Mouse (Mus musculus): ENCODE data around the gene Bzw1.

Bzw1 gene

GRCm38 (mm10) chr1:58397731-58398130, 5.0 kb downstream of the Bzw1 start:
- no peak for DNase-seq

DNA sequence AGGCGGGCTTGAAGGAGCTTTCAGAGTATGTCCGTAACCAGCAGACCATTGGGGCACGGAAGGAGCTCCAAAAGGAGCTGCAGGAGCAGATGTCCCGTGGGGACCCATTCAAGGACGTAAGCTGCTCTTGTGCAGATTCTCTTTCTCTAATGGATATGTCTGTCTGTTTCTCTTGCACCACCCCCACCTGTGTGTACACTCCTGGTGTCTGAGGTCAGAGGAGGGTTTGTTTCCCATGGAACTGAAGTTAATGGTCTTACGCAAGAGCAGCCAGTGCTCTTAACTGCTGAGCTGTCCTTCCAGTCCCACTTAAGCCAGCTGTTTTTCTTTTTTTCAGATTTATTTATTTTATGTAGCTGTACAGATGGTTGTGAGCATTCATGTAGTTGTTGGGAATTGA, 8.7 kb downstream of the Bzw1 start:
- no peak for DNase-seq

- DNase-seq, result no peak
Observed at GRCm38 (mm10) chr1:58403745-58404144, 11.0 kb downstream of the Bzw1 start.

DNA sequence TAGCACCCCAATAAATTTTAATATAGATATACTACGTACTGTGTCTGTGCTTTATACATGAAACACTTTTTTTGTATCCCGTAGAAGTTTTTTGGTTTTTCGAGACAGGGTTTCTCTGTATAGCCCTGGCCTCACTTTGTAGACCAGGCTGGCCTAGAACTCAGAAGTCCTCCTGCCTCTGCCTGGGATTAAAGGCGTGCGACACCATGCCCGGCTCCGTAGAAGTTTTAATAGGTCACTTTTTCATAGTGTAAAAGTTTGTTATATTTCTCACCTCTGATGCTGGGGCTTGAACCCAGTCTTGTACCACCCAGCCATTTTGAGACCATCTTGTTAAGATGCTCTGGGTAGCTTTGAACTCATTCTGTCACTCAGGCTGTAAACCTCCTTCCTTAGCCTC, 14.6 kb downstream of the Bzw1 start:
- no peak for DNase-seq

DNA sequence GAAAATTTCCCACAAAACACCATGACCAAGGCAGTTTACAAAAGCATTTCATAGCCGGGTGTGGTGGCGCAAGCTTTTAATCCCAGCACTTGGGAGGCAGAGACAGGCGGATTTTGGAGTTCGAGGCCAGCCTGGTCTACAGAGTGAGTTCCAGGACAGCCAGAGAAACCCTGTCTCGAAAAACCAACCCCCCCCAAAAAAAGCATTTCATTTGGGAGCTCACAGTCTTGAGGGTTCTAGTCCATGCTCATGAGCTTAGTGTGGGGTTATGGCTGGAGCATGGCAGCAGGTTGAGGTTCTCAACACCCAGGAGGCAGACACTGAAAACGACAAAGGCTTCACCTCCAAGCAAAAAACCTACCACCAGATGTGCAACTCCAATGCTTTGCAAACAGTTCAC, 15.4 kb downstream of the Bzw1 start:
- no peak for DNase-seq

- DNase-seq, result no peak
Observed at GRCm38 (mm10) chr1:58409553-58410197, 17.0 kb downstream of the Bzw1 start.

- no peak for DNase-seq
Observed at GRCm38 (mm10) chr1:58410198-58410588, 17.5 kb downstream of the Bzw1 start.

DNA sequence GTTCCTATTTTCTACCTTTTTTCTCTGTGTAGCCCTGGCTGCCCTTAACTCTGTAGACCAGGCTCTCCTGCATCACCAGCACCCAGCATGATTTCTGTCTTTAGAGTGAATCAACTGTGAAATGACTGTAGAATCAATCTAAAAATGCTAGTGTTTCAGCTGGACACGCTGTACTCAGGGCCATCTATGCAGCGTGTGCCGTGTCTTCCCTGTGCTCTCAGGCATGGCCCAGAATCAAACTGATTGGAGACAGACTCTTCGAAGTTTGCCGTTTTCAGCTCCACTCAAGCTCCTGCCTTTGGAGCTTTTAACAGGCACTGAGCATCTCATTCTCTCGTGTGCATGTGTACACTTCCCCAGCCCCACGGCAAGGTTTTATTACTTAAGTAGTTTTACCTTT, 18.1 kb downstream of the Bzw1 start:
- no peak for DNase-seq

DNA sequence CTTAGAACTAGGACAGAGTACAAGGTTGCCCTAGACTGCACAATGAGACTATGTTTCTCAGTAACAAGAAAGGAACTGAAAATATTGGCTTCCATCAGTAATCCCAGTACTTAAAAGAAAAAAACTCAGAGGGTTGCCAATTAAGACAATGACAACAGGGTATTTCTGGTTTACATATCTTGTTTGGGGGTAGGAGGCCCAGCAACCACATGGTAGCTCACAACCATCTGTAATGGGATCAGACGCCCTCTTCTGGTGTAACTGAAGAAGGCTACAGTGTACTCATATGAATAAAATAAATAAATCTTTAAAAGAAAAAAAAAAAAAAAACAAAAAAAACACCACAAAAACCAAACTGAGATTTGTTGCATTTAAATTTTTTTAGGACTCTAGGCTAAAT, 22.7 kb downstream of the Bzw1 start:
- no peak for DNase-seq

GRCm38 (mm10) chr1:58416048-58416447, 23.4 kb downstream of the Bzw1 start:
- DNase-seq, result no peak

GRCm38 (mm10) chr1:58420032-58420431, 27.3 kb downstream of the Bzw1 start:
- no peak for DNase-seq

- no peak for DNase-seq
Observed at GRCm38 (mm10) chr1:58420961-58421360, 28.3 kb downstream of the Bzw1 start.

GRCm38 (mm10) chr1:58422879-58423278, 30.2 kb downstream of the Bzw1 start:
- no peak for DNase-seq

GRCm38 (mm10) chr1:58423371-58424248, 30.9 kb downstream of the Bzw1 start, which contains the start of gene Clk1:
TSS of gene Clk1 (minus strand) at chr1:58424066.
- DNase-seq, result peak; percentile 95

DNA sequence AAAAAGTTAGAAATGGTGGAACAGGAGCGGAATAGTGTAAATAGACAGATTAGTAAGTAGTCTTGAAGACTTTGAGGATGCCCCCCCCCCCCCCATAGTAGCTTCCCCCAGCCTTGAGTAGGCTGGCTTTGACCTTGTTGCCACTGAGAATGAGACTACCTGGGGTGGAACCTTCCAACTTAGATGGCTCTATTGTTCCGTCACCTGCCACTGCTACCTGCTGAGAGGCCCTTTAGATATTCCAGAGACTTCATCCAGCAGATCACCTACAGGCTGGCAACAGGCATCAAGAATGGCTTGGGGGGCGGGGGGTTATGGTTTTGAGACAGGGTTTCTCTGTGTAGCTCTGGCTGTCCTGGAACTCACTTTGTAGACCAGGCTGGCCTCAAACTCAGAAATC, 31.9 kb downstream of the Bzw1 start:
- no peak for DNase-seq

GRCm38 (mm10) chr1:58444691-58445090, 52.0 kb downstream of the Bzw1 start:
- no peak for DNase-seq

DNA sequence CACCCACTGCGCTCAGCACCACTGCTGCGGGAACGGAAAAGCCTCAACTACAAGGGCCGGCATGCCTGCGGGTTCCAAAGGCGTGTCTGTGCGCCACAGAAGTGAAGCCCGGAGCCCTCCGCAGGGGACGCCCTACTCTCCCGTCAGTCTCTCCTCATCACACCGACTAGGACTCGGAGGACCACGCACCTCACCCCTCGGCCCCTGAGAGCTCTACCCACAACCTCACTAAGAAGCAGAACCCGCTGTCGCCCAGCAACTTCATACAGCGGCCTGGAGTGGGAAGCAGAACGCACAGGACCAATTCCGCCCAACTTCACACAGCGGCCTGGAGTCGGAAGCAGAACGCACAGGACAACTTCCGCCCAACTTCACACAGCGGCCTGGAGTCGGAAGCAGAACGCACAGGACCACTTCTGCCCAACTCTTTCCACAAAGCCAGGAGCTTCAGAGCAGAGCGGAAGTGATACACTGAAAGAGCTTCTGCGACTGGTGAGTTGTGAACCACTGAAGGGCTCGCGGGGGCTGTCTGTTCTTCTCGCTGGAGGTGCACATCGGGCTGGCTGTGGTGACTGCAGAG, 52.5 kb downstream of the Bzw1 start, which contains the start of the genes Nif3l1 and Ppil3:
Gene Nif3l1, plus strand, starts transcription at position 9 of the 580 bp plus-strand sequence.
Gene Ppil3, minus strand, starts transcription at position 344 of the 580 bp plus-strand sequence.
- DNase-seq, result peak; percentile 91

DNA sequence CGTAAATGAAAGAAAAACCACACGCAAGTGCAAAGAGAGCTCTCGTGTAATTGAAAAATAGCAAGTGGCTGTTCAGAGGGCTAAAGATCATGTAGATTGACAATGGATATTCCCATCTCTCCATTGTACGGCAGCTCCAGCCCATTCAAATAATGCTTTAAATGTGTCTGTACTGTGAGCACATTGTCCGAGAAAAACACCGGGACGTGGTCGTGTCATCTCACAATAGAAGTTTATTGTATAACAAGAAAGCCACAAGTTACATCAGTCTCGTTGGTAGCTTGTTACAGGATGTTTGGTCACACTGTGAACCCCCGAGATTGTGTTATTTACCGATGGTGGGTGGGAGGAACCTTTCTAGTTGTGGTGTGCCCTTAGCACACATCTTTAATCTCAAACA, 53.2 kb downstream of the Bzw1 start:
- no peak for DNase-seq

DNA sequence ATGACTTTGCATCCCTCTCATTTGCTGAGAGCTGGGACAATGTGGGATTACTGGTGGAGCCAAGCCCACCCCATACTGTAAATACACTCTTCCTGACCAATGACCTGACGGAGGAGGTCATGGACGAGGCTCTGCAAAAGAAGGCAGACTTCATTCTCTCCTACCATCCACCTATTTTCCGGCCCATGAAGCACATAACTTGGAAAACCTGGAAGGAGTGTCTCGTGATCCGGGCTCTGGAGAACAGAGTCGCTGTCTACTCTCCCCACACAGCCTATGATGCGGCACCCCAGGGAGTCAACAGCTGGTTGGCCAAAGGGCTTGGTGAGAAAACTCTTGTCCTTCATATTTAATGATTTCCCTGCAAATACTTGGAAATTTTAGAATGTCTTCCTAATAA, 55.1 kb downstream of the Bzw1 start:
- no peak for DNase-seq

GRCm38 (mm10) chr1:58448396-58448795, 55.7 kb downstream of the Bzw1 start:
- DNase-seq, result no peak

DNA sequence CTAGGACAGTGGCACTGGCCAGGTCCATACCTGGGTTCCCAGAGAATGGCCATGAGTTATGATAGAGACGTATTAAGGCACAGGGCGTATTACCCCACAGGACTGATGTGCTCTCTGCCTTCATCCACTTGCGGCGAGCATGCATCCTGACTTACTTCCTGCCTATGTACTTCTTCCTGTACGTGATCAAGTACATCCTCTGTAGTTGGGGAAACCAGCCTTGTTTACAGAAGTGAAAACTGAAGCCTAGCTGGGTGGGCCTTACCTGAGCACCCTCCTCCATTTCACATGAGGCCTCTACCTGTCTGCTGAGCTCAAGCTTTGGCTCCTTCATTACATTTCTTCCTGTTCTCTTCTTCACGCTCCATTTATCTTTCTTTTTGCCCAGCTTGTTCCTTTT, 61.6 kb downstream of the Bzw1 start:
- DNase-seq, result no peak

All from right cerebral cortex, adult 18-20 months (tissue).